Mouse (Mus musculus) erythroblast, adult 5-6 weeks (primary cell): ENCODE data around the gene 4930568D16Rik. TPM values are rescaled to one million over a fixed set of nuclear protein-coding genes. Genes with fewer than 3 reads are reported as not detected.

Experiments
- ATAC-seq: replicated peaks from 2 replicates; pipeline ENCODE4 v1.8.0; 2016; ENCODE audit warnings: moderate number of reproducible peaks, mild to moderate bottlenecking, moderate TSS enrichment, inconsistent platforms; ENCODE audit not compliant: poor library complexity, low FRiP score, severe bottlenecking
- total RNA-seq, 2 experiments: library from RNA; stranded (forward) in 1 of 2; stranded (reverse) in 1 of 2; fragments of 150-400 nt in 1 of 2; fragments of 200-764, 138-1000 nt in 1 of 2; gene quantifications; 2 replicates each; pipeline versions ENCODE4 v1.2.3 to v1.2.4; 2015 to 2017; ENCODE audit warnings: low replicate concordance in 2 of 2

4930568D16Rik gene
- total RNA-seq, 2 experiments from 2014 or later = not detected

DNA sequence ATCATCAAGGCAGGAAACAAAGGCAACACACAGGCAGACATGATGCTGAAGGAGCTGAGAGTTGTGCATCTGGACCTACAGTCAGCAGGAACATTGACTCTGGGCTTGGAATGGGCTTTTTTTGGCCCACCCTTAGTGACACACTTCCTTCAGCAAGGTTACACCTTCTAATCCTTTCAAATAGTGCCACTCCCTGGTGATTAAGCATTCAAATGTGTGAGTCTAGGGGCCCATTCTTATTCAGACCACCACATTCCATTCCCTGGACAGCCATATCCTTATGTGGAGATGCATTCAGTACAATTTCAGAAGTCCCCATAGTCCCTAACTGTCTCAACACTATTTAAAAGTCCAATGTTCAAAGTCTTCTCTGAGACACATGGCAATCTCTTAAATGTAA is 3.2 kb upstream of the 4930568D16Rik start:
- ATAC-seq = no peak

DNA sequence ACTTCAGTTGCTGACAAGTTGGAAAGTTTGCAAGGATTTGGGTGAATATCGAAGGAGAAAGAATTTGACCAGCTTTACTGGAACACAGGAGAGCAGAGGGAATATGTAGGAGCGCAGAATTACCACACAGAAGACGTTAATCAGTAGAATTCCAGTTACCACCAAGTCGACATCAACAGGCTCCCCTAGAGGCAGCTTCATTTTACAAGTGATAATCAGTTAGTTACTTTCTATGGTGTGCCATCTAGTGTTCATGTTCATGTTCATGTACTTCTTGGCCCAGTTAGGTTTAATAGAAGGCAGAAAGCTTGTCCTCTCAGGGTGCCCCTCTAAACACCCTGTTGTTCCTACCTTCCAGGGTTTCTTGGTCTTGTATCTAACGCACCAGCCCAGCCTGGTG is 18.3 kb downstream of the 4930568D16Rik start:
- peak; percentile 94 for ATAC-seq

DNA sequence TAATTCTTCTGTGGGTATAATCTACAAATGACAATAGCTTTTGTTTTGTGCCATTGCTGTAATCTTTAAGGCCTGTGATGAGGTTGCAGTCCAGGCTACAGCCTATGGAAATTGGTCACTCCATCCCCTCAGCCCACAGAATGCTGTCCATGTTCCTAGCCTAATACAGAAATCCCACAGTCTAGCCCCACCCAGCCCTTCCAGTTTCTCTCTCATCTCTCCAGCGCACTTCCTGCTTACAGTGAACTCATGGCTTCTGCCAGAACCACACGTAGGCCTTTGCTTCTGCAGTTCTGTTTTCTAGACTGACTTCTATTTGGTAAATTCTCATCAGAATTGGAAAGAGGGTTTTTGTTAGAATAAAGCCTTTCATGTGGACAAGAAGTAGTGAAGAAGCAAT is 21.5 kb downstream of the 4930568D16Rik start:
- ATAC-seq = no peak

DNA sequence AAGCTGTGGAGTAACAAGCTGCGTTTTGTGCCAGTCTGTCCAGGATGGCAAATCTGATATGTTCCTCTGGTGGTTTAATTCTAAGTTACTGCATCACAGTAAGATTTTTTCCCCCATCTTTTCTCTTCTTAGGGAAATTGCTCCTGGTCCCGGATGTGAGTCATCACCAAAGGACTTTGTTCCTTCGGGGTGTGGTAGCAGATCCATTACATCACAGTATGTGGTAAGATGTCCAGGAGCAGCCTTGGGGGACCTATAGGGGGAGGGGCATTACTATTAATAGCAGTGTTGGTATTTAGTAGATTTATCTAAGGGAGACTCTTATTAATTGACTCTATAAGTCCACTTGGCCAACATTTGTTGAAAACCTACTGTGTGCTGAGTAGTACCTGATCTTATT is 24.9 kb downstream of the 4930568D16Rik start:
- ATAC-seq = no peak

- no peak for ATAC-seq
Observed at GRCm38 (mm10) chr2:35338707-35339106, 28.8 kb downstream of the 4930568D16Rik start.

DNA sequence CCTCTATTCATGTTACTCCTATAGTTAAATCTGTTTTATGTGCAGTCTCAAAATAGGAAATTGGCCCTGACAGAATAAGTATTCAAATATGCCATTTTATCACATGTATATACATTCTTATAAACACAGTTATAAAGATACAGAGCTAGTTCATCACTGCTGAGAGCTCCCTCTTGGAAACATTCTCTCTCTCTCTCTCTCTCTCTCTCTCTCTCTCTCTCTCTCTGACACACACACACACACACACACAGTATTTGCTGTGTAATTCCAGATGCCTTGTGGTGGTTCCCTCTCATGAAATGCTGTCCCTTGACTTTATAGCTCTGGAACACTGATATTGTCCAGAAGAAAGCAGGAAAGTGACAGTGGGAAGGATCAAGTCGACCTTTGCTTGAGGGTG is 29.5 kb downstream of the 4930568D16Rik start:
- ATAC-seq = no peak

DNA sequence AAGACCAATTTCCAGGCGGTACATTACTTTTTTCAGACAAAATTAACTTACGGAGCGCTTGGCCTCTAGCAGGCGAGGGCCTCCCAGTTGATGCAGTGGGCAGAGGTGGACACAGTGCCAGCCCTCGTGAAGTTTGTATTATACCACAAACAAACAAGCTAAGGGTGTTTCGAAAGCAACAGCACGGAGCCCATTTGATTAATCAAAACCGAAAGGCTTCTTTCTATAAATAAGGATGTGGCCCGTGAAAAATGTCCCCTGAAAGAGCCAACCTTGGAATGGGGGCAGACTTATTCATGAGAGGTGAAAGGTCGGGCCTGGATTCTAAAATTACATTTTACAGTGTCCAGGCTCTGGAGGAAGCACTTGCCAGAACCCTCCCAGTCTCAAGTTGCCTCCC is 30.1 kb downstream of the 4930568D16Rik start:
- ATAC-seq = no peak

DNA sequence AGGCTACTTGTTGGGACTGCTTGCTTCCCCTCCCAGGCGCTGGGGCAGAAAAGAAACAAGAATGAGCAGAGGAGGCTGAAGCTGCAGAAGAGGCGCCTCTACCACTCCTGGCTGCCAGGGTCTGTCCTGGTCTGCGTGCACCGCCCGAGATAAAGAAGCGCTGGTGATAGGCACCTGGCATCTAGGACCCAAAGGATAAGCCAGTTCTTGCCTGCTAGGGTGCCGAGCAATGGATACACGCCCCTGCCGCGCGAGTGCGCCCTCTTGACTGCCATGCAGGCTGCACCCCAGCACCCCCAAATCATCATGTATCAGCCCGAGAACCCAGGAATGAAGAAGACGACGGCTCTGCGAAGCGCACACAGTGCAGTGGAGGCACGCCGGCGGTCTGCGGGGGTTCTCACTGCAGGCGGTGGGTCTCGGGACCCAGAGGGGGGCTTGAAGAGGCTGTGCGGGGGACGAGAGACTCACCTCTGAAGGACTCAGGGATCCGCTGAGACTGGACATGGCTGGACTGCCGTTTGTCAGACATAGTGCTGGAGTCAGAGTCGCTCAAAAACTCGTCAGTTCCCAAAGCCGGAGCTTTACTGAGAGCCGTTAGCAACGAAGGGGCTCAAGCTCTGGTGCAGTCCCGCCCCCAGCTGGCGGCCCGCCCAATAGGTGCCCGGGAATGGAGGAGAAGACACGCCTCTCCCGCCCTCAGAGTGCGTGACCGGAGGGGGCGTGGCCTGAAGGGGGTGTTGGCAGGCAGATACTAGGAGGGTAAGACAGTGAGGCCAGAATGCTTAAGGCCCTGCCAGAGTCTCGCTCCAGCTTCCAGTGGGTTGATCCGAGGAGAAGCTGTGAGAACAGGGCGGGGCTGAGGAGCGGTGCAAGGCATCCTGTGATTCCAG is 30.9 kb downstream of the 4930568D16Rik start, which contains the start of gene Stom:
Stom (minus strand) TSS at position 589 of the 893 bp plus-strand sequence.
- peak; percentile 83 for ATAC-seq

- ATAC-seq = no peak
Observed at GRCm38 (mm10) chr2:35335620-35336019, 31.9 kb downstream of the 4930568D16Rik start.

GRCm38 (mm10) chr2:35333670-35334069 is 33.9 kb downstream of the 4930568D16Rik start:
- no peak for ATAC-seq

GRCm38 (mm10) chr2:35331205-35331604 is 36.3 kb downstream of the 4930568D16Rik start:
- no peak for ATAC-seq

GRCm38 (mm10) chr2:35329061-35329460 is 38.5 kb downstream of the 4930568D16Rik start:
- no peak for ATAC-seq

DNA sequence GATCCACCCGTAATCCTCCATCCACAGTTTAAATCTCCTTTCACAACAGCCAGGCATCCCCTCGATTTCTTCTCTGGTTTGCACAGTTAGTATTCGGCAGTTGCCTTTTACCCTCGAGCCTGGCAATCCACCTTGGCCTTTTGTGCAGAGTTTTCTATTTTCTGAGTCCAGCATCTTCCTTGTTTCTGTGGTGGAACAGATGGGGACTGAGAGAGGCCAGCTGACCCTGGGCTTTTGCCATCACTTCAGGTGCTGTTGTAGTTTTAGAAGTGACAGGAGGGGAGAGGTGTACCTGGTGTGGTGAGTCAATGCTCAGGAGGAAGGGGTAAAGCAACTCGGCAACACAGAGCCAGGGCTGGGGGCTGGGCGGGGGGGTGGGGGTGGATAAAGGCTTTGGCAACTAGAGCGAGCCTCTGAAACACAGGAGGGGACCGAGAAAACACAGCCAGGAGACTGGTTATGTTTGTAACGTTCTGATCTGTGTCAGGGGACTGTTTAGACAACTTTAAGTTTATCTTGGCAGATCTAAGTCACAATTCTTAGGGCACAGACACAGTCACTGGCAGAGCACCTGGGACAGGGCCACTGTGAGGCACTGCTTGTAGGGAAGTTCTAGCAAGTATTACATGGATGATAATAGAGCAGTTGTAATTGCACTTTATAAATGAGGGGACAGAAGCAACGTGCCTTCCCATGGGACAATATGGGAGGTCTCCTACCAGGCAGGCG is 39.3 kb downstream of the 4930568D16Rik start:
- peak; percentile 7; the same call in 1 of the 2 replicates for ATAC-seq

DNA sequence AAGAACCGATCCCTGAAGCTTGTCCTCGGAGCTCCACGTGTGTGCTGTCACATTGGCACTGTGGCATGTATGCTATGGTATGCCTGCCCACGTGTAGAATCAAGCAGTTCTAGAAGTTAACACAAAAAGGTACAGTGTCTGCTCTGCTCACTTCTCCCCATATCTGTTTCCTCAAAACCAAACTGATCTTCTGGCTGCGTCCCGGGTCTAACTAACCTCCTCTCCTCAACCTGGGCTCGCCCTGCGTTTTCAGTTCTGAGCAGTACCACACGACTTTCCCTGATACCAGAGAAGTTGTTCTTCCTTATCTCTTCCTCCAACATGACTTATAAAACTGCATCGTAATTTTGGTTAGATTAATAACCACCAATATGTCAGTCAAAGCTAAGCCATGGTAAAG is 39.9 kb downstream of the 4930568D16Rik start:
- ATAC-seq = peak; percentile 57

- ATAC-seq = no peak
Observed at GRCm38 (mm10) chr2:35326931-35327330, 40.6 kb downstream of the 4930568D16Rik start.

DNA sequence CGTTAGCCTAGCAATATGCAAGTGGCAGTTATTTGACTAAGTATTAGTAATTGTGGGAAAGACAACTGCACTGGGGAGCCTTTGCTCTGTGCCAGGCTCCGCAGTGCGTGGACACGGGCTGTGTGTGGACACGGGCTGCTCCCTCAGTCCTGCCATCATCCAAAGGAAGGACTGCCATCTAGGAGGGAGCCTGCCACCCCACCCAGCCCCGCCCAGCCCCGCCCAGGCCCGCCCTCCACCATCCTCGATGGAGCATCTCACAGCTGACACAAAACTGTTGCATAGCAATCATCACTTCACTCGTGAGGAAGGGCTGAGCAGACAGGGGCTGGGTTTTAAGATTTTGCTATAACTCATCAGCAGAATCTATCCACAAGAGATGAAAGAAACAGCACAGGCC is 41.6 kb downstream of the 4930568D16Rik start:
- peak; percentile 28 for ATAC-seq

DNA sequence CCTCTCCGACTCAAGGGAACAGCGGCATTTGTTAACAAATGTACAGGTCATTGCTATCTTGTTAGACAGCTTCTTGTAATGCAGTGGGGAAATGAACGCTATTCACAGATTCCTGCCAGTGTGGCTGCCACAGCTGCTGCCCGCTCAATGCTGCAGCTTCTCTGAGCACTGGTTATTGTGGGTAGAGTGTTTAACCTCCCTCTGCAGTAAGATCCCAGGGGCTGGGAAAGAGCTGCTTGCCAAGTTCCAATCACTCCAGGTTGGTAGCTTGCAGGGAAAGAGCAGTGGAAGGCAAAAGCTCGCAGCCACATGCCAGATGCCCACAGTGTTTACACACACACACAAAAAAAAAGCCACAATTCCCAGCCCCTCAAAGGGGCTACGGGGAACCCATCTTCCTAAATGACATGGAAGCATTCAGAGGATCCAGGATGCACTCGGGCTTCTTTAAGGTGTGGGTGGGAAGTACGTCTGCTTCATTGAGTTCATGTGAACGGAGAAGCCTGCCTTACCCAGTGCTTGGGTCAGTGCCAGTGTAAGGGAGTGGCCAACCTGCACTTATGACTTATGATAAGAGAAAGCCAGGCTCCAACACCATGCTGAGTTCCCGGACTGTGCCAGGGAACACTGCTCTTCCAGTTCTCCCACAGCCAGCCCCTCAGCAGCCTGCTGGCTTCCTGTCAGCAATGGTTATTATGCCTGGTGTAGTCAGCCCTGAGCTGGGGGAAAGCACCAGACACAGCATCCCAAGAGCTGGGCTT is 44.9 kb downstream of the 4930568D16Rik start:
- ATAC-seq = peak; percentile 75

- no peak for ATAC-seq
Observed at GRCm38 (mm10) chr2:35320399-35320798, 47.1 kb downstream of the 4930568D16Rik start.

- ATAC-seq = no peak
Observed at GRCm38 (mm10) chr2:35318405-35318804, 49.1 kb downstream of the 4930568D16Rik start.

- ATAC-seq = peak; percentile 66
Observed at GRCm38 (mm10) chr2:35317604-35318003, 49.9 kb downstream of the 4930568D16Rik start.
